Mouse (Mus musculus) adrenal gland, postnatal 36 days (tissue): Measurements from ENCODE around the gene Phf7. TPM values are rescaled to one million over a fixed set of nuclear protein-coding genes. Genes with fewer than 3 reads are reported as not detected.
A peak's percentile ranks its signal among the peaks of the same experiment; 100 is the strongest.

Source experiments
- DNase-seq, 2 experiments: peaks; one replicate each; pipeline ENCODE4 v3.0.0; 2021; ENCODE audit warnings: mixed read lengths in 1 of 2
- long read RNA-seq, 2 experiments: library from polyadenylated mRNA; stranded (forward); transcript quantifications; one replicate each; pipeline ENCODE4 v2.0.0; 2021; ENCODE audit warnings: borderline sequencing depth in 2 of 2
- total RNA-seq, 2 experiments: library from RNA; stranded (reverse); gene quantifications; 2 replicates each; pipeline ENCODE4 v1.2.3; 2021

The Phf7 gene
- 1 to 10 TPM; 5.1 to 8.9 TPM for total RNA-seq
- long read RNA-seq, experiment 1, partial matches to known transcripts: 3 of 8 reads
- long read RNA-seq, experiment 1, other reads (novel, unspliced or antisense): 1 of 8 reads
- long read RNA-seq, experiment 2, partial matches to known transcripts: 1 of 1 reads
- long read RNA-seq, experiment 2, other reads (novel, unspliced or antisense): 0 of 1 reads

- peak; percentile 96 for DNase-seq
Measured at GRCm38 (mm10) chr14:31251084-31251604, at the start of gene Phf7, which contains the start of gene Bap1. Gene Phf7 (minus strand): TSS chr14:31251317. Gene Bap1 (plus strand): TSS chr14:31251450.

GRCm38 (mm10) chr14:31285728-31286127 lies 34.6 kb upstream of the Phf7 start:
- no peak for DNase-seq

- peak; percentile 83 to 87 for DNase-seq
Measured at GRCm38 (mm10) chr14:31272164-31272563, 21.0 kb upstream of the Phf7 start.

- DNase-seq: no peak
Measured at GRCm38 (mm10) chr14:31271121-31271520, 20.0 kb upstream of the Phf7 start.

- DNase-seq: peak; percentile 8 to 23
Measured at GRCm38 (mm10) chr14:31269456-31270100, 18.5 kb upstream of the Phf7 start.

- no peak for DNase-seq
Measured at GRCm38 (mm10) chr14:31268301-31269001, 17.3 kb upstream of the Phf7 start.

GRCm38 (mm10) chr14:31267649-31268048 lies 16.5 kb upstream of the Phf7 start:
- no peak for DNase-seq

GRCm38 (mm10) chr14:31260932-31261331 lies 9.8 kb upstream of the Phf7 start:
- DNase-seq: no peak

- no peak for DNase-seq
Measured at GRCm38 (mm10) chr14:31260374-31260773, 9.3 kb upstream of the Phf7 start.

GRCm38 (mm10) chr14:31258476-31259050 lies 7.4 kb upstream of the Phf7 start:
- DNase-seq: no peak

- DNase-seq: no peak
Measured at GRCm38 (mm10) chr14:31252091-31252490, 974 bp upstream of the Phf7 start.

GRCm38 (mm10) chr14:31251626-31252025 lies 509 bp upstream of the Phf7 start:
- DNase-seq: no peak

GRCm38 (mm10) chr14:31250222-31251083 lies 664 bp downstream of the Phf7 start:
- no peak for DNase-seq

- DNase-seq: no peak
Measured at GRCm38 (mm10) chr14:31248396-31248795, 2.7 kb downstream of the Phf7 start.

GRCm38 (mm10) chr14:31245946-31246345 lies 5.2 kb downstream of the Phf7 start:
- no peak for DNase-seq

- DNase-seq: no peak
Measured at GRCm38 (mm10) chr14:31244777-31245176, 6.3 kb downstream of the Phf7 start.

- no peak for DNase-seq
Measured at GRCm38 (mm10) chr14:31240528-31240927, 10.6 kb downstream of the Phf7 start.

- peak; percentile 40 to 63 for DNase-seq
Measured at GRCm38 (mm10) chr14:31237101-31237882, 13.8 kb downstream of the Phf7 start.

GRCm38 (mm10) chr14:31233996-31234591 lies 17.0 kb downstream of the Phf7 start:
- peak; percentile 83 to 85 for DNase-seq
